Mouse (Mus musculus) limb, embryonic 10.5 days (tissue): ENCODE data around the gene Mllt3. TPM values are rescaled to one million over a fixed set of nuclear protein-coding genes. Genes with fewer than 3 reads are reported as not detected.
A peak's percentile ranks its signal among the peaks of the same experiment; 100 is the strongest.

ENCODE experiments used
- DNase-seq: peaks from one replicate; pipeline ENCODE4 v3.0.0-alpha.2; 2017; ENCODE audit warnings: low spot score
- H3K27ac ChIP-seq: fragments of 300-500 bp; sonication (generic); 2 replicates; pipeline ENCODE4 v1.5.1; 2016; ENCODE audit warnings: mild to moderate bottlenecking
- H3K27me3 ChIP-seq: fragments of 300-500 bp; sonication (generic); 2 replicates; pipeline ENCODE4 v1.6.1; 2016; ENCODE audit warnings: low read depth, mild to moderate bottlenecking; ENCODE audit not compliant: poor library complexity, severe bottlenecking
- H3K36me3 ChIP-seq: fragments of 300-500 bp; sonication (generic); 2 replicates; pipeline ENCODE4 v1.6.1; 2016; ENCODE audit warnings: mild to moderate bottlenecking, moderate library complexity
- H3K4me1 ChIP-seq: fragments of 300-500 bp; sonication (generic); 2 replicates; pipeline ENCODE4 v1.6.1; 2016
- H3K4me3 ChIP-seq: fragments of 300-500 bp; sonication (generic); 2 replicates; pipeline ENCODE4 v1.5.1; 2016; ENCODE audit warnings: mild to moderate bottlenecking, moderate library complexity
- H3K9me3 ChIP-seq: fragments of 300-500 bp; sonication (generic); replicated peaks from 2 replicates; pipeline ENCODE4 v1.6.1; 2016; ENCODE audit warnings: mild to moderate bottlenecking
- WGBS: fragments of 180-500 bp; shearing (Covaris S2); methylation state at CpG from one replicate; pipeline ENCODE4 v1.1.7; 2016; 5-methylcytosine and 5-hydroxymethylcytosine counted together
- polyA plus RNA-seq: library from polyadenylated mRNA; unstranded; fragments of >200 nt; fragmentation: Nextera tagmentation; extraction: Ambion mirVana; gene quantifications from 2 replicates; pipeline ENCODE4 v1.2.1, GENCODE M21; 2016

Gene Mllt3
- polyA plus RNA-seq, 1 experiment from 2014 or later, result 49.7 TPM

DNA sequence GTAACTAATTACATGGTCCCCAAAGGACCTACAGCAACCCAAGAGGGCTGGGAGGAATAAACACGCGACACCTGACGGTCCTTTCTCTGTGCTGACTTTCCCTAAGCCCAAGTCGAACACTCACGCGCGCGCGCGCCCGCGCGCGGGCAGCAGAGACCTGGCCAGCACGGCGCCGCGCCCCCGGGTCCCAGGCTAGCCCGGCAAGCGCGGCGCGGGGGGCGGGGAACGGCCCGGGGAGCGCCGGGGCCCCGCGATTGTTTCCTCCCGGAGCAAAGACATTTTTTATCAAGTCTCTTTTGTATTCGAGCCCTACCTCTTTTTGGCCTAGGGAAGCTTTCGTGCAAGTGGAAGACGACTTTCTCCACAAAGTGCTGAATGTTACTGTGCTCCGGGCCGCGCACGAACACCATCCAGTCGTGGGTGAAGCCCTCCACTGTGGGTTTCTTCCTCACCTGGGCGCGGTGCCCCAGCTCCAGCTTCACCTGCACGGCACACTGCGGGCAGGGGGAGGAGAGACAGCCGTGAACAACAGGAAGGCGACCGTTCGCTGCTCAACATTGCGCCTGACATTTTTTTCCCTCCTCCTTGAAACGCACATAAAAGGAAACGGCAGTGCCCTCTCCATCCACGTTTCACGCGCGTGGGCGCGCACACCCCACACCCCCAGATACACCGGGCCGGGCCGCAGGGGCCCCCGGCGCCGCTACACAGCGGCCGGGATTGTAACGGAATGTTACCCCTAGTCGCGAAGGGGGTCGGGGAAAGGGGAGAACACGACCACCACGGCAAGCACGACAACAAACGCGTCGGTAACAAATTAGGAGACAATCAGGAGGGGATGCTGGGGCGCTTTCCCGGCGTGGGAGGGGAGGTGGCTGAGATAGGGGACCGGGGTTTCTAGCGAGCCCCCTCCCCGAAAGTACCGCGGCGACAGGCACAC lies 1.7 kb downstream of the Mllt3 start:
- Histone ChIP-seq H3K27me3 (peaks cover 10% of the 10 kb centered on the region; the same call in 1 of the 2 replicates), H3K4me1 (peaks cover 36% of the 10 kb centered on the region), H3K36me3 (peaks cover 24% of the 10 kb centered on the region), H3K27ac (peak overlapping the region; percentile 97), H3K9me3 (no peaks in the 10 kb centered on the region), H3K4me3 (peak overlapping the region; percentile 94)
- WGBS, result under 1% methylated on average over 84 of the region's 84 CpGs
- peak; percentile 76 for DNase-seq

DNA sequence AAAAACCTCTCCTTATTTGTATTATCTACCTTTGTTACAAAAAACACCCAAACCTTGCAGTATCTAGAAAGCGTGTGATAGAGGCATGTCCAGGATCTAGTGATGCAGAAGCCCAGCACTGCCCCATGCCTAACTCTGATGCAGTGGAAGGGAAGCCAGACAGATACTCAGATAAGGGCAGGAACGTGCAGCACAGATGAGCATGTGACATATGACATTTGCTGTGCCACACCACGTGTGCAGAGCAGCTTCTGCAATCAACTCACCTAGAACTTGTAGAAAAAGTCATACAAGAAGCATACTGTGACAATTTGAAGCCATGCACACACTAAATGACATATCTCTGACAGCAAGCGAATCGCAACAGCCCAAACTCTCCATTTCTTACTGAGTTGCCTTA lies 9.6 kb downstream of the Mllt3 start:
- Histone ChIP-seq H3K27ac (no peak overlapping the region), H3K27me3 (no peaks in the 10 kb centered on the region), H3K4me1 (peaks cover 9% of the 10 kb centered on the region; the same call in 1 of the 2 replicates), H3K9me3 (no peaks in the 10 kb centered on the region), H3K36me3 (peaks cover 64% of the 10 kb centered on the region), H3K4me3 (no peak overlapping the region)
- 91% methylated on average over 5 of the region's 5 CpGs for WGBS
- DNase-seq, result no peak

DNA sequence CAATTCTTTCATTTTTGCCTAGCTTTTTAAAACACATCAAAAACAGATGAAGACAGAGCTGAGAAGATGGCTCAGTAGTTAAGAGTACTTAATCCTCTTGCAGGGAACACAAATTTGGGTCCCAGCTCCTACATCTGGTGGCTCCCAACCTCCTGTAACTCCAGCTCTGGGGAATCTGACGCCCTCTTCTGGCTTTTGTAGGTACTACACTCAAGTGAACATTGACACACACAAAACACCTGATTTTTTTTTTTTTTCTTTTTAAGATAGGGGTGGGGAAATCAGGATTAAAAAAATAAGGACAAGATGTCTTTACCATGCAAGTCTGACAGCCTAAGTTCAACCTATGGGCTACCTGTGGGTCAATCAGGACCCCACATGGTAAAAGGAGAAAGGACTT lies 10.5 kb downstream of the Mllt3 start:
- H3K4me3 ChIP-seq, result no peak overlapping the region
- no peak overlapping the region for H3K27ac ChIP-seq
- 14% methylated on average over 1 of the region's 1 CpGs for WGBS
- H3K27me3 ChIP-seq, result no peaks in the 10 kb centered on the region
- H3K36me3 ChIP-seq, result peaks cover 61% of the 10 kb centered on the region
- DNase-seq, result no peak
- peaks cover 17% of the 10 kb centered on the region for H3K4me1 ChIP-seq
- H3K9me3 ChIP-seq, result no peaks in the 10 kb centered on the region

DNA sequence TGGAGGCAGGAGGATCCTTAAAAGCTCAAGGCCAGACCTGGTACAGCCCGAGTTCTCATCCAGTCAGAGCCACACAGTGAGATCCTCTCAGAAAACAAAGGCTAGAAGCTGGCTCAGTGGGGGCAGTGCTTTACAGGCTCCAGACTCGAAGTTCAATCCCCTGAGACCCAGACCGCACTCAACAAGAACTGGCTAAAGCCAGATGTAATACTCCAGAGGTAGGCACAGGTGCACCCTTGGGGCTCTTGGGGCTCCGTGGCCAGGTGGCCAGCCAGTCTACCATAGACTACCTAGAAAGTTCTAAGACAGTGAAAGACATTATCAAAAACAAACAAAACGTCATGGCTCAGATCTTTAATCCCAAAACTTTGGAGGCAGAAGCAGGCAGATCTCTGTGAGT lies 12.7 kb downstream of the Mllt3 start:
- Histone ChIP-seq H3K4me3 (no peak overlapping the region), H3K9me3 (no peaks in the 10 kb centered on the region), H3K27ac (no peak overlapping the region), H3K4me1 (peaks cover 33% of the 10 kb centered on the region), H3K27me3 (no peaks in the 10 kb centered on the region), H3K36me3 (peaks cover 41% of the 10 kb centered on the region)
- 82% methylated on average over 5 of the region's 5 CpGs for WGBS
- no peak for DNase-seq

DNA sequence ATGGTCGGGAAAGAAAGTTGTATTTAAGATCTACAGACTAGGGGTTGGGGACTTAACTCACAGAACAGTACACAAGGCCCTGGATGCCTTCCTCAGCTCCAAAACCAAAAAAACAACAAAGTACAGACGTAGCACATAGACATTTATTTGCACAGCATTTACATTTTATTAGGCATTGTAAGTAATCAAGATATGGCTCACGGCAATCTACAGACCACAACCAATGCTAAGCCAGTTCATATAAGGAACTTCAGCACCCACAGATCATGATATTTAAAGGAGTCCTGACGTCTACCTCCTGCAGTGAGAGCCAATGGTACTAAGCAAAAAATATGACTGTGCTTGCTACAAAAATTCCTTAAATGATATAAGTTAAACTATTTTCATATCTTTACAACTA lies 13.5 kb downstream of the Mllt3 start:
- H3K4me1 ChIP-seq, result peaks cover 41% of the 10 kb centered on the region
- no peaks in the 10 kb centered on the region for H3K27me3 ChIP-seq
- 83% methylated on average over 4 of the region's 4 CpGs for WGBS
- no peak for DNase-seq
- no peak overlapping the region for H3K27ac ChIP-seq
- no peaks in the 10 kb centered on the region for H3K9me3 ChIP-seq
- H3K4me3 ChIP-seq, result no peak overlapping the region
- peaks cover 34% of the 10 kb centered on the region for H3K36me3 ChIP-seq

DNA sequence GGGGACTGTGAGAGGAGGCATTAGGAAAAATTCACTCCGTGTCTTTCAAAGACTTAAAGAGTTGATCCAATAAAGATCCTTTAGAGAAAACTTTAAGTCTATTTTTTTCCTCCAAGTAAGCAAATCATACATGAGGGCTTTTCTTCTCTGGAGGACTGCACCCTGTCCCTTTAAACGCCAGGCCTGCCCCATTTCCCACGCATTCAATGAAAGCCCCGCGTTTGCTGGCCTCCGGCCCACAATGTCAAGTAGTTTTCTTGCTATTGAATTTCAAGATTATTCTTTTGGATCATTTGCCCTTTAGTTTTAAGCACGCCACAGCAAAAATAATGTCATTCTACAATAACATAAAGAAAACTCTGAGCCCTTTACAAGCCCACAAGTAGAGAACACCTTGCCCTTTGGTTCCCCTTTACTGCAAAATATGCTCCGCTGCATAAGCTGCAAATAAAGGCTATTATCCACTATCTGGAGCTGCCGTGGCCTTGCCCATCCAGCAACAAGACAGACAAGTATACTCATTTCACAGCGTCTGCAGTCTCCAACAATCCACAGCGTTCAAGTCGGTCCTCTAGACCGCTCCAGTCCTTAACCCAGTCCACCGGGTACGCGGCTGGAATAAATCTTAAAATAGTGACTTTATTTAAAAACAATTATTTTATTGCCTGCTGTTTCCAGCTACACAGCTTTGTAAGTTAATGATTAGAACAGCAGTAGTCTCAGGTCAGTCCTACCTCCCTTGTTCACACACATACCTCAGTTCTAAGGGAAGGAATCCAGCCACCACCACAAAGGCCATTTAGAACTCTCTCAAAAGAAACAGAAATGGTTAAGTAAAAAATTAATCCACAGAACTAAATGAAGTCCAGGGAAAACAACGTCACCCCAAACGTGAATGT lies 15.5 kb downstream of the Mllt3 start:
- H3K27me3 ChIP-seq, result no peaks in the 10 kb centered on the region
- peaks cover 60% of the 10 kb centered on the region for H3K4me1 ChIP-seq
- H3K36me3 ChIP-seq, result peaks cover 17% of the 10 kb centered on the region
- H3K27ac ChIP-seq, result 0 out of 2 replicates have a peak overlapping the region, but pooled peaks have one; percentile 19
- WGBS, result 74% methylated on average over 18 of the region's 18 CpGs
- no peak for DNase-seq
- no peaks in the 10 kb centered on the region for H3K9me3 ChIP-seq
- H3K4me3 ChIP-seq, result no peak overlapping the region

DNA sequence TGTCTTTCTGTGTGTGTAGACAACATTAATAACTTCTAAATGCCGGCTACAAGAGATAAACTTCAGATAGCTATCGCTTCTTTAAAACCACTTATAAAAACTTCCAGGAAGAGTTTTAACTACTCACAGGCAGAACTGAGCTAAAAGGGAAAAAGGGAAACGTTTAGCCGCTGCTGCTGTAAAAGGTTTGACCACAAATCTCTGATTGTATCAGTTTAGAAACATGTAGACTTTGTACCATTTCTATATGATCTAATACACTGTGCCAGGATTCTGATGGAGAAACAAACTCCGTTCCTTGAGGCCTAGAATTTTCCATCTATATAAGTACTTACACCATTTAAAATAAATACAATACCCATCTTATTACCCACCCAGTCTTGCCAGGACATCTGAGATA lies 17.4 kb downstream of the Mllt3 start:
- Histone ChIP-seq H3K4me3 (no peak overlapping the region), H3K27me3 (no peaks in the 10 kb centered on the region), H3K36me3 (peaks cover 14% of the 10 kb centered on the region), H3K4me1 (peaks cover 75% of the 10 kb centered on the region), H3K27ac (no peak overlapping the region), H3K9me3 (no peaks in the 10 kb centered on the region)
- 76% methylated on average over 5 of the region's 5 CpGs for WGBS
- no peak for DNase-seq

DNA sequence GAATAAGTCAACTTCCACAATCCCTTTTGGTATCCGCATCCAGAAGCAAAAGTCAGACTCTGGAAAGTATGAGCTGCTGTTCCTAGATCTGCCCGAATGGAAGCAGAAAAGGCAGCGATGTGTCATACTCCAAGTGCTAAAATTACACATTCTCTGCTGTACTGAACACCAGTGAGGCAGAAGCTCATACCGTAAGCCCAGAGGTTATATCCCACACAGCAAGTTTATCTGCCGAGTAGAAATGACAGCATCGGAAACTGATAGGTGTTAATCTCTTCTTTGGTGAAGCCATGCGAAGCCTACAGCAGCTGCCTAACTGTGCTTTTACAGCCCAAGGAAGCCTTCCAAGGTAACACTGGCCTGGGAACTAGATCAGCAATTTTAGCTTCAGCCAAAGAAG lies 17.9 kb downstream of the Mllt3 start:
- no peaks in the 10 kb centered on the region for H3K27me3 ChIP-seq
- H3K36me3 ChIP-seq, result peaks cover 13% of the 10 kb centered on the region
- no peaks in the 10 kb centered on the region for H3K9me3 ChIP-seq
- no peak overlapping the region for H3K4me3 ChIP-seq
- WGBS, result 65% methylated on average over 7 of the region's 7 CpGs
- no peak for DNase-seq
- peaks cover 73% of the 10 kb centered on the region for H3K4me1 ChIP-seq
- H3K27ac ChIP-seq, result no peak overlapping the region

DNA sequence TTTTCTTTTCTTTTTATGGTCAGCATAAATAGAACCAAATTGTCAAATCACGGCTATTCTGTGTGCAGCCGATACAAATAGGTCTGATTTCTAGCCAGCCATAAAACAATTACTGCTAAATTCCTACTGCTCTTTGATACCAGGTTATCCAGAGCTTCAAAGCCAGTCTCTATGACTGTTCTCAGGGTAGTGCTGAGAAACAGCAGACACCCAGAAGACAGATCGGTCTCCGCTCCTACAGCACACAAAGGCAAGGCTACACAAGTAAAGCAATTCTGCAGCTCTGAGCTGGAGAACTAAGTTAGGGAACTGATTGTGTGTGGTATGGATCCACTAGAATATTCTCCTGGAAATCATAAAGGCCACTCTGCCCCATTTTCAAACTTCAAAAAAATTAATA lies 20.4 kb downstream of the Mllt3 start:
- Histone ChIP-seq H3K27ac (no peak overlapping the region), H3K36me3 (peaks cover 23% of the 10 kb centered on the region; the same call in 1 of the 2 replicates), H3K9me3 (no peaks in the 10 kb centered on the region), H3K27me3 (no peaks in the 10 kb centered on the region), H3K4me3 (0 out of 2 replicates have a peak overlapping the region, but pooled peaks have one; percentile 1), H3K4me1 (peaks cover 60% of the 10 kb centered on the region)
- no peak for DNase-seq
- 14% methylated on average over 4 of the region's 4 CpGs for WGBS

DNA sequence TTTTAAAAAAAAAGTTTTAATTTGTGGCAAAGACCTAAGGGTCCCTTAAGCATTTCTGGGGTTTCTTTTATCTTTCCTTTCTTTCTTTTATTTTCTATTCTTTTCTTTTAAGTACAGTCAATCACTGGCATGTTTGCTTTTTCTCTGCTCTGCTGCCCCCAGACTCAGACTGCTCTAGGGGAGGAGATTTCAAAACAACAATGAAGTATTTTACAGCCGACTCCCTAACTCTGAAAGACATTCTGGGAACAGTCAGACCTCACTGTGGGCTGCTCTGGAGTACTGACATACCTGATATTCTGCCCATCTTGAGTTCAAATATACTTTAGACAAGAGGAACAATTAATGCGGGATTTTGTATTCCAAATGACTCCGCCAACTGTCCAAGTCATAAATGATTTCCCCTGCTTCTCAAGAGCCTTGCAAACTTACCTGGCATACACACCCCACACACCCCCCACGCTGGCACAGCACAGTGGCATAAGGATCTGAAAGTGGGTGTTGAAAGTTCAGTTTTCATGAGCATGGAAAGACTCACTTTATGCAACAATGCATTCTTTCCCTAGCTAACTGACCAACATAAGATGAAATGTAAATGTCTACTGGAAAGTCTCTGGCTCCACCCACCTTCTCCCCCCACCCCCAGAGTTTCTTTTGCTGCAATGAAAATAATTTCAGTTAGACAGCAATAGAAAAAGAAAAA lies 21.1 kb downstream of the Mllt3 start:
- Histone ChIP-seq H3K27ac (no peak overlapping the region), H3K27me3 (no peaks in the 10 kb centered on the region), H3K9me3 (no peaks in the 10 kb centered on the region), H3K4me1 (peaks cover 53% of the 10 kb centered on the region), H3K4me3 (0 out of 2 replicates have a peak overlapping the region, but pooled peaks have one; percentile 1), H3K36me3 (peaks cover 23% of the 10 kb centered on the region; the same call in 1 of the 2 replicates)
- DNase-seq, result no peak
- 64% methylated on average over 4 of the region's 4 CpGs for WGBS

DNA sequence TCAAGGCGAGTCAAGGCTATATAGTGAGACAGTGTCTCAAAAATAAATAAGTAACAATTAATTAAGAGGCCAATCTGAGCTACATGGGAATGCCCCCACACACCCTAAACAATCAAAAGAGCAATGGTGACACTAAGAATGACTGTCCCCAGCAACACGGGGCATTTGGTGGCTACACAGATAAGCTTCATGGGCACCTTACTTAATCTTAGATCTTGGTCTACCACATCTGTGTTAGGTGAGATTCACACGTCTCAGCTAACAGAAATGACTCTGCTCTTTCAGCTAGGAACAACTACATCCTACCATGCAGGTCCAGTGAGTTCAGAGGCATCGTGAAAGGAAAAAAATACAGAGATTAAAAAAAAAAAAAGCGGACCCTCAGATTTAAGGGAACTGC lies 22.7 kb downstream of the Mllt3 start:
- peaks cover 23% of the 10 kb centered on the region; the same call in 1 of the 2 replicates for H3K36me3 ChIP-seq
- peaks cover 42% of the 10 kb centered on the region for H3K4me1 ChIP-seq
- 86% methylated on average over 5 of the region's 5 CpGs for WGBS
- no peak overlapping the region for H3K4me3 ChIP-seq
- no peaks in the 10 kb centered on the region for H3K27me3 ChIP-seq
- no peak overlapping the region for H3K27ac ChIP-seq
- no peak for DNase-seq
- H3K9me3 ChIP-seq, result no peaks in the 10 kb centered on the region

DNA sequence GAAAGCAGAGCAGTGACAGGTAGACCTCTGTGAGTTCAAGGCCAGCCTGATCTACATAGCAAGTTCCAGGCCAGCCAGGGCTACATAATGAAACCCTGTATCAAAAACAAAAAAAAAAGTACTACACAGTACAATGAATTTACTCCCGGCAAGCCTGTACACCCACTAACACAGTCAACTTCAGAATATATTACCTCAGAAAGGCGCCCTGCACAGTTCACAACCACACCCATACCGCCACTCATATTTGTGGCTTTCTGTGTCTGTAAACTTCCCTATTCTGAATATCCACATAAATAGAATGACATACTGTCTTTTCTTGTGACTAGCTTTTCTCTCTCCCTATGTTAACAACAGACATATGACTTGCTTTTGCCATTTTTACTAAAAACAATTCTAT lies 27.4 kb downstream of the Mllt3 start:
- no peak overlapping the region for H3K27ac ChIP-seq
- H3K4me1 ChIP-seq, result peaks cover 6% of the 10 kb centered on the region
- H3K9me3 ChIP-seq, result no peaks in the 10 kb centered on the region
- H3K36me3 ChIP-seq, result peaks cover 32% of the 10 kb centered on the region
- no peaks in the 10 kb centered on the region for H3K27me3 ChIP-seq
- DNase-seq, result no peak
- 98% methylated on average over 3 of the region's 3 CpGs for WGBS
- no peak overlapping the region for H3K4me3 ChIP-seq
